Mouse (Mus musculus) forelimb bud, embryonic 11.5 days (tissue): Measurements from ENCODE around the gene Nifk.

Experiments
- DNase-seq: peaks from one replicate; pipeline ENCODE4 v3.0.0-alpha.2; 2012; ENCODE audit warnings: low read depth, low spot score

Gene Nifk

DNA sequence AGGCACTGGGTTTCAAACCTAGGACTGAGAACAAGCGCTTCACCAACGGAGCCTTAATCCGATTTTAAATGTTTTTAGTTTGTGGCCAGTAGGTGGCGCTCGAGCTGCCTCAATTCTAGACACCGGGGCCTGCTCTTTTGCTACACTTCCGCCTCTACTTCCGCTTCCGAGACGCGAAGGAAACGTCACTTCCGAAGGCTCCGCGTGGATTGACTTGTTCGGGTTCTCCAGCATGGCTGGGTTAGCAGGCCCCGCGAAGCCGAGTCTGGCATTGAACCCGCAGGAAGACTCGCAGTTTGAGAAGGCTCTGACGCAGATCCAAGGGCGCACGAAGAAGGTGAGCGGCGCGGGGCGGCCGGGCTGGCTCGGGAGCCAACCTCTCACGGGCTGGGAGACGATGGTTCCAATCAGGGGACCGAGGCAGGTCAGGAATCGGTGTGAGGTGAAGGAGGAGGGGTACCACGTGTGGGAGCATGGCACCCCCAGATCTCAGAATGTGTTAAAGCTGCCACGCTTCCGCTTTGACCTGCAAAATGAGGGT is at the start of gene Nifk:
Gene Nifk, plus strand, starts transcription at position 179 of the 541 bp plus-strand sequence.
- DNase-seq = peak; percentile 95

DNA sequence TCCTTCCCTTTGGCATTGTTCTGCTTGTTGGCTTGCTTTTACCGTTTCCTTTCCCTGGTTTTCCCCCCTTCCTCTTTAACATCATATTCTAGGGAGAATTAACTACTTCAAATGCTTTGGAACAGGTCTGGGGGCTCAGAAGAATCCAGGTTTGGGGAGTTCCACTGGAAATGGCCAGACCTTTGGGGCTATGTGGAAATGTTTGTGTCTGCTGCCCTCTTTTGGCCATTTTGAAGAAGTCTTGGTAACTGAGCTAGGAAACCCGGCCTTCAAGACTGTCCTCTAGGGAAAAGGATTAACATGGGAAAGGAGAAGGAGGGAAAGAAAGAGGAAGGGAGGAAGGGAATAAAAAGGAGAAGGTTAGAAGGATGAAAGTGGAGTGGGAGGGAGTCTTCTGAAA is 46.5 kb upstream of the Nifk start:
- DNase-seq = peak; percentile 37

DNA sequence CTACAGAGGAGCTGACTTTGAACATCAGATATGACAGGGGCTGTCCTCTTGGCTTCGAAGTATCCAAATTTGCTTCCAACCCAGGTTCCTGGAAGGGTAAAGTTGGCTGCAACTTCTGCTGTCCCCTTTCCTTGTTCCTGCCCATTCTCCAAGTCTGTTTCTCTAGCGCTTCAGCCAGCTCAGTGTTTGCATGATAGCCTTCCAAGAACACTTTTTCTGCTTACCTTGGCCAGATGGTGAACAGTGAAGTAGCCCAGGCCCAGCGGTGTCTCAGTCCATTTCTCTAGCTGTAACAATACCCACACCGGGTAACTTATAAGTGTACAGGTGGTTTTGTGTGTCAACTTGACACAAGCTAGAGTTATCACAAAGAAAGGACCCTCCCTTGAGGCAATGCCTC is 29.3 kb upstream of the Nifk start:
- no peak for DNase-seq

DNA sequence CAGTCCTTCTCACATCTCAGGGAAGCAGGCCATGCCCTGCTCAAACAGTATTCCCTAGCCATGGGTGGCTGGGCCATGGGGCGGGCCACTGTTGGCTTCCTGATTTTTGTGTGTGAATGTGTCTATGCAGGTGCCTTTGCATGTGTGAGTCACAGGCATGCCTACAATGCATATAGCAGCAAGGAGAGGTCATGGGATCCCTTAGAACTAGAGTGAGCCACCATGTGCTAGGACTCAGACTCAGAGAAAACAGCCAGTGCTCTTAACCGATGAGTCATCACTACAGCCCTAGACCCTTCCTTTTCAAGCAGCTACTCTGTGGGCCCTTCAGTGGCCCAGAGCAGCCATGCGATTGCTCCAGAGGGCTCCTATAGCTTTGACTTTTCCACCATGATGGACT is 27.4 kb upstream of the Nifk start:
- DNase-seq = no peak

DNA sequence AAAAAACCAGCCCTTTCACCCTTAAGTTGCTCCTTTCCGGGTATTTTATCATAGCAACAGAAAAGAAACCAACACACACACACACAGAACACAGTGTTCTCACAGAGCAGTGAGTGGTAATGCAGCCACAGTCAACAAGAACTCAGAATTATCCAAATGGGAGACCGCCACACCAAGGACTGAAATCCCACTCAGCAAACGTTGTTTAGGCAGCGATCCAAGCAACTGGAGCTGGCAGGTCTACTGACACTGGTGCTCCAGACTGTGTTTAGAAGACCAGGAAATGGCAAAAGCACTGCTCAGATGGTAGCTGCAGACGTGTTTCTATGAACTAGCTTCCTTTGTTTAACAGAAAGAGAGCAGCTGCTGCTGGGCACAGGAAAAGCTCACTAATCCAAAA is 26.8 kb upstream of the Nifk start:
- no peak for DNase-seq

DNA sequence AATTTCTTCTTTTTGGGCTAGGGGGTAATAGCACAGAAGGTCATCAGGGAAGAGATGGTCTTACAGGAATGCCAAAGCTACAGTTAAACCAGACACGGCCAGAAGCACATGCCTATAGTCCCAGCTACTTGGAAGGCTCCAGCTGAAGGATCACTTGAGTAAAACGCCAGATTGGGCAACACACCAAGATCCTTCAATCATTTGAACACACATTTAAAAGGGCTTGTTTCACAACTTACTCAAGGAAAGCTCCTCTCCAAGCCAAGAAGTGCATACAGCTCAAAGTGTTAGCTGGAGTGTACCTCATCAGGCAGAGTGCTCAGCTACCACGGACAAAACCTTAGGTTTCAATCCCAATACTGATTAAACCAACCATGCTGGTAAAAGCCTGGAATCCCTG is 25.0 kb upstream of the Nifk start:
- DNase-seq = no peak

DNA sequence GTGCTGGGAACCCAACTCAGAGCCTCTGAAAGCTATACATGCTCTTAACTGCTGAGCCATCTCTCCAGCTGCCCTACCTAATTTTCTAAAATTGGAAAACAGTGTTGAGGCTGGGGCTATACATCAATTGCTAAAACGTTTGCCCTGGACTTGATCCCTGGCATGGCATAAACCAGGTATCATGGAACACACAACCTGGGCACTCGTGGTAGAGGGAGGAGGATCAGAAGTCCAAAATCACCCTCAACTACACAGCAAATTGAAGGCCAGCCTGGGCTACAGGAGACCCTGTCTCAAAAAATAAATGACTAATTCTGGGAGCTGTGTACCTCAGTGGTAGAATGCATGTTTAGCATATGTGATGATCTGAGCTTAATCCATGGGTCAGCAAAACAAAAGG is 23.9 kb upstream of the Nifk start:
- DNase-seq = no peak

DNA sequence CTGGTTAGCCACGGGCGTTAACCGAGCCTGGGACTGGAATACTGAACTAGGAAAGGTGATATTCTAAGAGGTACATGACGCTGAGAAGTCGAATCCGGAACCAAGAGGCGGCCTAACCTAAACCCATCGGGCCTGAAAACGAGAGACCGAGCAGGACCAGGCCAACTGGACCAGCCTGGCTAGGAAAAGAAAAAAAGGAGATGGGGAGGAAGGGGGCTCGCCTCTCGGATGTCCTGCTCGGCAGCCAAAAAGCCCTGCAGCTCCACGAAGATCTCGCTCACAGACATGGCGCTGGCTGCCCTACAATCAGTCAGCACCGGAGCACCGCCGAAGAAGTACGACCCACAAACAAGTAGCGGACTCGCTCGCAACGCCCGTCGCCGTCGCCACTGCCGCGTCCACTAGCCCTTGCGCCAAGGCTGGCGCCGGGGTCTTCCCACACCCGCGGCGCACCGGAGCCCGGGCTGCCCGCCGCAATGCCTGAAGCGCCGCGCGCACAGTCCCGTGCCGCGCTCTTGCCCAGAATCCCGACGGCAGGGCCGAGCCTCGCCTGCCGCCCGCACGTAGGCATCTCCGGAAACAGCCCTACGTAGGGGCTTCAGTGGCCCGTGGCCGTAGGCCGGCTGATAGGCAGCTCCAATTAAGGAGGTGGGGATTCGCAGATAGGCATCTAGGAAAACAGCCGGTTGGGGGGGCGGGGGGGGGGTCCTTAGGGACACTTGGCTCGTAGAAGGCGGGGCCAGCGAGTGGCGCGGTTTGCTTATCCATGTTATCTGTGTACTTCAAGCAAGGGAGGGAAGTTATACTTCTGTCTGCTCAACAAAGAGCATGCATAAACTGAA is 10.6 kb upstream of the Nifk start:
- peak; percentile 91 for DNase-seq

DNA sequence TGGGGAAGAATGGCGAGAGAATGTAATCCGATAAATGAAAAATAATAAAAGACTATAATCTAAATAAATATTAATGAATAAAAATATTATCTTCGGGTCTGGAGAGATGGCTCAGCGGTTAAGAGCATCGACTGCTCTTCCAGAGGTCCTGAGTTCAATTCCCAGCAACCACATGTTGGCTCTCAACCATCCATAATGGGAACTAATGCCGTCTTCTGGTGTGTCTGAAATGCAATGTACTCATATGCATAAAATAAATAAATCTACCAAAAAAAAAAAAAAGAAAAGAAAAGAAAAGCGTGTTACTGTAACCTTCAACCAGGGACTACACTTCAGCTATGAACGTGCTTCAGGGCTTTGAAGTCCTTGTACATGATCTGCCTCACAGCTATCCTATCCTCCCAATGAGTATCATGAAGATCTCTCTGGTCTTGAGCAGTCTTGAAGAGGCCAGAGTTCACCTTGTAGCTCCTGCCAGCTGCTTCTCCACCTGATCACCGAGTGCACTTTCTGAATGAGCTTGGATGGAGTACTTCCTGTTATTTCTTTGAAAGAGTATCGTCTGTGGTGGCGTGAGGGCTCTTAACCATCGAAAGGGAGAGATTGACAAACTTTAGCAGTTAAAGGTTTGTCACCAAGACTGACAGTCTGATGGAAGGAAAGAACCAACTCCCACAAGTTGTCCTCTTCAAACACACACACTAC is 9.9 kb upstream of the Nifk start, which contains the start of gene Tsn:
Gene Tsn, minus strand, starts transcription at position 118 of the 705 bp plus-strand sequence.
- no peak for DNase-seq

DNA sequence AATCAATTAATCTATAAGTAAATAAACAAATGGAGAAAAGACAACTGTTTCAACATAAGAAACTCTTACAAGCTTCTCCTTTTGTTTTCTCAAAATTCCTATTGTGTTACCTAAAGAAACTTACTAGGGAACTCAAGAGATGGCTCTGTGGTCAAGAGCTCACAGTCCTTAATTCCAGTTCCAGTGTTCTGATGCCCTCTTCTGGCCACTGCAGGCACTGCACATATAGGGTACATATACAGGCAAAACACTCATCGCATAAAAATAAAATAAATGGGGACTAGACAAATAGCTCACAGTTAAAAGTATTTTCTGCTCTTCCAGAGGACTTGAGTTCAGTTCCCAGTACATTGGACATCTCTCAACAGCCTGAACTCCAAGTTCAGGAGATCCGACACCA is 943 bp upstream of the Nifk start:
- peak; percentile 23 for DNase-seq

DNA sequence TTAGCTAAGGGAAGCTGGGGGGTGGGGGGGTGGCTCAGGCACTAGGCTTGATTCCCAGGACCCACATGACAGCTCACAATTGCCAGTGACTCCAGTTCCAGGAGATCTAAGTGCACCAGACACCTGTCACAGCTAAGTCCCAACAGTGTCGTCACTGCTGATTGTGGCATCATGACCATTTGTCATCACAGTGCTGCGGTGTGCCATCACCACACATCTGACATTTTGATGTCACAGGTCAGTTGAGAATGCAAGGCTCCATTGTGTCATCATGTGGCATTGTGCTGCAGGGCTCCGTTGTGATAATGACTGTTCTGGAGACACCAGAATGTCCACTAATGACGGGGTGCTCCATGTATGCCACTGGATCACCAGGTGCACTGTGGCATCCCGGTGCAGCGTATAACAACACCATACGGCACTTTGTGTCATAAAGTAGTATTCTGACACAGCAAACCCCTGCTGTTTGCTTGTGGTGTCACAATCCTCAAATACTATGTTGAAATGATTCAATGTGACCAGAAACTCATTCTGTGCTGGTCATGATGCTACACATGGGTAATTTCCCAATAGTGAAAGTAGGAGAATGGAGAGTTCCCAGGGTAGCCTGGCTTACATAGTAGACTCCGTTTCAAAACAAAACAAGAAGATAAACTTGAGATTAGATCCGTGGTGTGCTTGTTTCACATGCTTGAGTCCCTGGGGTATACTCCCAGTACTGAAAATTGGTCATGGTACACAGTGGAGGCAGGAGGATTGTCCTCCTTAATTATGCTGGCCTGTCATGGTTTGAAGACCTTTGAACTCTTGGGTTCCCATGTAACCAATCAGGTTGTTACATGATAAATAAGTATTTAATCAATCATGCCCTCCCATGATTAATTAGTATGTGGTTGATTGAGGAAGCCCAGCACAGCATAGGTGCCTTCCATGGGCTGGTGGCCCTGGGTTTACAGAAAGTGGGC is 13.4 kb downstream of the Nifk start:
- DNase-seq = no peak

DNA sequence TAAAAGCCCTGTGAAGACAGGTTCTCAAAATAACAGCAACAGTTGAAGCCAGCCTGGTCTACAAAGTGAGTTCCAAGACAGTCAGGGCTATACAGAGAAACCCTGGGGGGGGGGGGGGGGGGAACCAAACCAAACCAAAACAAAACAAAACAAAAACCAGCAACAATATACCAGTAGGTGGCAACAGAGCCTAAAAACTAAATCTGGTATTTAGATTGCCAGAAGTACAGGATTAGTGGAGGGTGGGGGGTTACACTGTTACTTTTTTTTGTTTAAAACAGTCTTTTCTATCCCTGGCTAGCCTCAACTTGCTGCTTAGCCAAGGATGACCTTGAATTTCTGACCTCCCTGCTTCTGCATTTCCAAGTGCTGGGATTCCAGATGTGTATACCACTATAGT is 14.2 kb downstream of the Nifk start:
- no peak for DNase-seq

DNA sequence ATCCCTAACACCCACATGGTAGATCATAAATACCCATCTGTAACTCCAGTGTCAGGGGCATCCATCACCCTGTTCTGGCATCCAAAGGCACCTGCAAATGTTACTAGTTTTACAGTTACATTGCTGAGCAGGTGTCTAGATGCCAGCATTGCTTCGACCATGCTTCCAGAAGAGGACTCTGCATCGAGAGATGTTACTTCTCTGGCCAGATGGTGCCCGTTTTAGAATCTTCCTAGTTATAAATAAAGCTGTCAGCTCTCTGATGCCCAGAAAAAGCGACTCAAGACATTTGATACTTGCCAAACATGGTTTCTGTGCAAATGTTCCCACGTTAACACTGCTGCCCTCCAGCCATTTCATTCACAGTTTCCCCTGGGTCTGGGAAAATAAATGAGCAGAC is 16.3 kb downstream of the Nifk start:
- DNase-seq = no peak

DNA sequence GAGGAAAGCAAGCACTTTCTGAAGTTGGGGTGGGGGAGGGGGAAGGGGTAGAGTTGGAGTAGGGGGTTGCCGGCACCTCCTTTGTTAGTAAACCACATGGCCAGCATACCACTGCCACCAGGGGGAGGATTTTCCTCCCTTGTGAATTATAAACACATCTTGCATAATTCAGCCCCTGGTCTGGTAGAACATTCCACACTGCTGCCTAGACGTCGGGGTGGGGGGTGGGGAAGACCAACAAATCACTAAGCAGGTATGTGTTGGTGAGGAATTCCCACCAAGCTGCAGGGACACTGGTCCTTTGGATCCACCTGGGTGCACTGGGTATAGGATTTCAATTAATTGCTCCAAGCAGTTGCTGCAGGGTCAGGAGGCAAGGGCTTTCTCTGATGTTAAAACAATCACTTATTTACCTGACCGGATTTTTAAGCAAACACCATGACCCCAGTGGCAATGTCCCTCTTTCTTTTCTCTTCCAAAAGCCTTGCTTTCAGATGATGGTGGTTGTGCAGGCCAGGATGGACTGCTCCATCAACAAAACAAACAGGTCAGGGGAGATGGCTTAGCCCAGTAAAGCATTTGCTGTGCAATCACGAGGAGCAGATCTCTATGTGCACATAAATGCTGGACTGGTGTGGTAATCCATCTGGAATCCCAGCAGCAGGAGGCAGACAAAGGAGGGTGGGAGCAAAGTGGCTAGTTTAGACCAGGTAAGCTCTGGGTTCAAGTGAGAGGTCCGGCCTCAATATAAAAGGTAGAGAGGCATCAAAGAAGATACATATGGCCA is 22.2 kb downstream of the Nifk start:
- peak; percentile 50 for DNase-seq

DNA sequence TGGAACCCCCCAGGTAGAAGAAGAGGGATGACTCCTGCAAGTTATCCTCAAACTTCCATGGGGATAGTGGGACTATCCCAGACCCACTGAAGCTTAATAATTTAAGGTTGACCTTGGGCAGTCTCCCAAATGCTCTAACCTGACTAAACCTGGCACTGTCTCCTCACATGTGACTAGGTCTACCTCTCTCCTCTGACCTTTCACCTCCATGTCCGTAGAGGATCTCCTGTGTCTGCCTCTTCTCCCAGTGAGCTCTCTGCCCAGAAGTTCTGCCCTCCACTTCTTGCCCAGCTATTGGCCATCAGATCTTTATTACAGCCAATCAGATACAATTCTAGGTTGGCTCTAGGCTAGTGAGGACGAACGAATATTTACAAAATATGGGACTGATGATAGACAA is 28.3 kb downstream of the Nifk start:
- DNase-seq = no peak

DNA sequence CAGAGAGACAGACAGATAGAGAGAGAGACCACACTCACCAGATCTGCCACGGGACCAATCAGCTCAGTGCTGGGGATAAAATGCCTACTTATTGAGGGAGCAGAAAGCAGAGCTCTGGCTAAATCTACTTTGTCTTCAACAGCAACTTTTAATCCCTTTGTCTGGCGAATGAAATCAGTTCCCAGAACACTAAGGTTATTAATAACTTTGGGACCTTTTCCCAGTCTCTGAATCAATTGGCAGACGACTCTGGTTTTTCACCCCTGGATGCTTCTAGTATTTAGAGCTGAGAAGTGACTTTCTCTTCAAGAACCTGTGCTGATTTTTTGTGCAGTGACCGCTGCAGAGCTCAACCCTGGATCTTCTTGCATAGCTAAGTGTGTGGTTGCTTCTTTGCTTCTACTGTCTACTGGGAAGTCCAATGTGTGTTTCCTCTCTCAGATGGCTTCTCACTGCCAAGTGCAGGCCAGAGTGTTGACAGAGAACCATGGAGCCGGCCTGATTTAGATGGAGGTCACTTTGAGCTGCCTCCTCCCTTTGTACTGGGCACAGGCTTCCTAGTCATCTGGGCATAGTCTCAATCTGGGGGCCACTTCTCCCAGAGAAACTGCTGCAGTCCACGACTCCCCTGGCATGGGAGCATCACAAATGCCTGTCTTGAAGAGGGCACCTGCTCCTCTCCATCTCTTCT is 37.6 kb downstream of the Nifk start:
- DNase-seq = no peak

DNA sequence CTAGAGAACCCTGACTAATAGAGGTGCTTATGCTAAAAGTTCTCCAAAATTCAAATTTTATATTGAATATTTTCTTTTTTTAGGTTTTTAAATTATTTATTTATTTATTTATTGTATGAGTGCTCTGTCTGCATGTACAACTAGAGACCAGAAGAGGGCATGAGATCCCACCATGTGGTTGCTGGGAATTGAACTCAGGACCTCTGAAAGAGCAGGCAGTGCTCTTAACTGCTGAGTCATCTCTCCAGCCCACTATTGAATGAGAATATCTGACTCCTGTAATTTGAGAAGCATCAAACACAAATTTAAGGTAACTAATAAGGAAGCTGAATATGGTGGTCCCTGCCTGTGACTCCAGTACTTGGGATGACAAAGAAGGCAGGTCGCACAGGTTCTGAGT is 46.3 kb downstream of the Nifk start:
- no peak for DNase-seq

DNA sequence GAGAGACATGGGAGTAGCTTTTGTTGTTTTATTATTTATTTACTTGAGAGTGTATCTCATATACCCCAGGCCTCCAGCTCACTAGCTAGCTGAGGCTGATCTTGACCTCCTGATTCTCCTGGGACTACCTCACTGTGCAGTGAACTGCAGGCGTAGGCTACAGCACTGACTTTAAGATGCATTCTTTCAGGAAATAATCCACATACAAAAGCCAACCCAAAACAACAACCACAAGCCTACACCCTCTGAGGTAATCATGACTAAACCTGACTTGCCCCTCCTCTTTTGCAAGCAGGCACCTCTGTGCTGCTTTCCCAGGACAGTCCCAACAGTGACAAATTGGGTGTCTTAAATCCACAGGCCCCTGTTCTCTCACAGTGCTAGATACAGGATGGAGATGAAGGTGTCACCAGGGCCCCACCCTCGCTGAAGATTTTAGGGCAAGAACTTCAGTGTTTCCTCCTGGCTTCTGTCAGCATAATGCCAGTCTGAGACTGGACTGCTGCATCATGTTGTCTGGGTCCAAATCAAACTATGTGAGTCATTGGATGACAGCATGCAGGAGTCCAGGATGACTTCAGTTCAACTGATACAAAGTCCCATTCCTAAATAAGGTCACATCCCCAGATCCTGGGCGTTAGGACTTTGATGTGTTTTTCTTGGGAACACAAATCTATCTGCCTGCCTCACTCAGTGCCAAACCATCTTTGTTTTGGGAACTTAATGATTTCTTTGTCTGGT is 47.3 kb downstream of the Nifk start:
- no peak for DNase-seq

DNA sequence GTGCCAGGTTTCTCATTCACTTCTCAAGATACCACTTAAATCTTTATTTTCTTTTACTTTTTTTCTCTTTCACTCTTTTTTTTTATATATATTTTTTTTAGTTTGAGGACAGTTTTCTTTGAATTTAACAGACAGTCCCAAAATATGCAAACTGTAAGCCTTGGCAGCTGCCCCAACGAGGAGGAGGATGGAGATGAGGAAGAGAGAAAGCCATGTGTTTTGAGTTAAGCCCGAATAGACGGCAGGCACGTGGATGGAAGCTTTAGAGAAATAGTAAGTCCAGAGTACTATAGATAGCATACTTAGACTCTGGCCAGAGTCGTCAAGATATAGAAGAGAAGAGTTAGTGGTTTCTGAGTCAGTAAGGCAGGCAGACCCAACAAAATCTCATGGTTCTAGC is 56.1 kb downstream of the Nifk start:
- DNase-seq = no peak
